Mouse (Mus musculus) splenic B cell, adult 2 months (primary cell): ENCODE results near the gene Mtx1.
"Not testable (repeated sequence)": the region's sequence is repeated elsewhere in the genome, so short reads cannot be mapped to it uniquely, and the experiment has no call there.

Experiments
- DNase-seq: peaks from one replicate; pipeline ENCODE4 v3.0.0-alpha.2; 2011; ENCODE audit warnings: low read depth, low spot score
- H3K27me3 ChIP-seq: 2 replicates; pipeline ENCODE4 v1.6.1; 2012; ENCODE audit warnings: mild to moderate bottlenecking, low read length, moderate library complexity, mixed read lengths; ENCODE audit not compliant: control insufficient read depth, poor library complexity, insufficient read depth, severe bottlenecking
- H3K36me3 ChIP-seq: 2 replicates; pipeline ENCODE4 v1.6.1; 2012; ENCODE audit warnings: mild to moderate bottlenecking, low read length, moderate library complexity, mixed read lengths; ENCODE audit not compliant: control insufficient read depth, poor library complexity, insufficient read depth, severe bottlenecking

The Mtx1 gene

GRCm38 (mm10) chr3:89166945-89167344, 59.9 kb downstream of the Mtx1 start:
- Histone ChIP-seq H3K36me3 (peaks cover 18% of the 10 kb centered on the region), H3K27me3 (no peaks in the 10 kb centered on the region)
- no peak for DNase-seq

DNA sequence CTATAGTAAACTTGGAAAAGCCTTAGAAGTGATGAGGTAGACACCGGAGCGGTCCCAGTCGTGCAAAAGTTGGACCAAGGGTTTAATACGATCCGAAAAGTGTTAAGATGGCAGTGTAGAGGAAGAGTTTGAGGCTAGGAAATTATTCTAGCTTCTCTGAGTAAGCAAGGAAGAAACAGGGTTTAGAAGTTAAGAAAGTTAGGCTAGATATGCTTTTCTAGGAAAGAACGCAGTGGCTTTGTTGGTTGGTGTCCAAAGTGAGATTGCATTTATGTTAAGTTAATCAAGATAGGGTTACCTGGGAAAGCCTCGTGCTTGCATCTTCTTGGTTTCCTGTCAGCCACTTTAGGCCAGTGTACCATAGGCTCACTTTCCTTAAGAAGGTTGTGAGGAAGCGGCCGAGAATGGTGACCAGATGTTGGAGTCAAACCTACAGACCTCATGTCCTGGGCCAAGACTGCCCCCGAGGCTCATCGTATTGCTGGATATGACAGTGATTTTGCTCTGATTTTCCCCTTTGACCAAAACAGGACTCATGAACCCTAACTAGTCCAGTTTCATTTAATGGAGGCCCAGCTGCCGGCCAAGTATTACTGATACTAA, 61.5 kb downstream of the Mtx1 start:
- Histone ChIP-seq H3K27me3 (no peaks in the 10 kb centered on the region), H3K36me3 (peaks cover 14% of the 10 kb centered on the region)
- DNase-seq = no peak

- no peaks in the 10 kb centered on the region for H3K27me3 ChIP-seq
- peak; percentile 93 for DNase-seq
Observed at GRCm38 (mm10) chr3:89164506-89165267, 62.2 kb downstream of the Mtx1 start, which contains the start of gene Clk2. TSS of gene Clk2 (plus strand) at chr3:89164795.

GRCm38 (mm10) chr3:89163643-89164245, 63.1 kb downstream of the Mtx1 start:
- no peaks in the 10 kb centered on the region for H3K27me3 ChIP-seq
- peaks cover 5% of the 10 kb centered on the region for H3K36me3 ChIP-seq
- peak; percentile 18 for DNase-seq

More at GRCm38 (mm10) chr3:89164506-89165267, 62.2 kb downstream of the Mtx1 start, which contains the start of gene Clk2:
- peaks cover 9% of the 10 kb centered on the region for H3K36me3 ChIP-seq

DNA sequence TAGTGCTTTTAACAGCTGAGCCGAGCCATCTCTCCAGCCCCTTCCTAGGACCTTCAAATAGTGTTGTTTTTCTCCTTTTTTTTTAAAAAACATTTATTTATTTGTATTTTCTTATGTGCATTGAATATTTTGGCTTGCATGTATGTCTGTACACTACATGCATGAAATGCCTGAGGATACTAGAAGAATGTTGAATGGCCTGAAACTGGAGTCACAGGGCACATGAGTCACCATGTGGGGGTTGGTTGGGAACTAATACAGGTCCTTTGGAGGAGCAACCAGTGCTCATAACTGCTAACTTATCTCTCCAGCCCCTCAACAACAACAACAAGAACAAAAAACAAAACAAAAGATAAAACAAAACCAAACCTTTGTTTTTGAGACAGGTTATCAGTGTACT, 63.8 kb downstream of the Mtx1 start:
- peaks cover 5% of the 10 kb centered on the region; the same call in 1 of the 2 replicates for H3K36me3 ChIP-seq
- H3K27me3 ChIP-seq = no peaks in the 10 kb centered on the region
- DNase-seq = no peak

GRCm38 (mm10) chr3:89161786-89162185, 65.1 kb downstream of the Mtx1 start:
- DNase-seq = no peak
- Histone ChIP-seq H3K27me3 (no peaks in the 10 kb centered on the region), H3K36me3 (no peaks in the 10 kb centered on the region)

DNA sequence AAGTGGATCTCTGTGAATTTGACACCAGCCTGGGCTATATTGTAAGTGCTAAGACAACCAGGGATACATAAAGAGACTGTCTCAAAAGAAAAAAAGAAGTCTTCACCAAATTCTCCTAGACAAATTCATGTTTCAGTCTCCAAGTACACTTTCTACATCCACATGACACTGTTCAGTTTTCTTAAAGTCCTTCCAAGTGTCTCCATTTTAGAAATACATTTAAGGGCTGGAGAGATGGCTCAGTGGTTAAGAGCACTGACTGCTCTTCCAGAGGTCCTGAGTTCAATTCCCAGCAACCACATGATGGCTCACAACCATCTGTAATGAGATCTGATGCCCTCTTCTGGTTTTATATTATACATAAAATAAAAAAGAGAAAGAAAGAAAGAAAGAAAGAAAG, 65.7 kb downstream of the Mtx1 start:
- H3K27me3 ChIP-seq, DNase-seq, H3K36me3 ChIP-seq: not testable (repeated sequence)

- DNase-seq = peak; percentile 90
Observed at GRCm38 (mm10) chr3:89159616-89160344, 67.1 kb downstream of the Mtx1 start, which contains the start of gene Hcn3. TSS of gene Hcn3 (minus strand) at chr3:89160196.

DNA sequence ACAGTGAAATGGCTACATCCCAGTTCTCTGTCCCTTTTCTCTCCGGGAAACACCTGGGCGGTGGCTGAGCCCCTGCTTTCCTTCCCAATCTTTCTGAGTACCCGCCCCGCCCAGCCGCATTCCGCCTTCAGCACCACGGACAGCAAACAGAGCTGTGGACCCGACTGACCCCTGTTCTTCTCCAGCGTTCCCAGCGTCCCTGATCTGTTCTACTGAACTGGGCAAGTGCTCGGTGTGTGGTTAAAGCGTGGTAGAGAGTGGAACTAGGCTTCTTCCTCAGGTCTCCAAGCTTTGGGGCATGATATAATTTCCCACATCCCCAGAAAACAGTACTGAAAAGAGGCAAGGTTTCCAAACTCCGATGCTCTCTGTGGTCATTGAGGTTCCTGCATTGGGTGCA, 67.7 kb downstream of the Mtx1 start:
- H3K36me3 ChIP-seq = no peaks in the 10 kb centered on the region
- no peaks in the 10 kb centered on the region for H3K27me3 ChIP-seq
- peak; percentile 37 for DNase-seq

More at GRCm38 (mm10) chr3:89159616-89160344, 67.1 kb downstream of the Mtx1 start, which contains the start of gene Hcn3:
- H3K36me3 ChIP-seq = no peaks in the 10 kb centered on the region
- no peaks in the 10 kb centered on the region for H3K27me3 ChIP-seq
